Mouse (Mus musculus) midbrain, embryonic 16.5 days (tissue): ENCODE data around the gene Ss18l1. TPM values are rescaled to one million over a fixed set of nuclear protein-coding genes. Genes with fewer than 3 reads are reported as not detected.

ENCODE experiments used
- ATAC-seq: fragments of 200-750 bp; cut with Nextera tagmentation; 2 replicates; pipeline ENCODE4 v1.8.0; 2017; ENCODE audit warnings: moderate TSS enrichment
- H3K27ac ChIP-seq: fragments of 300-500 bp; sonication (generic); 2 replicates; pipeline ENCODE4 v1.5.1; 2014; ENCODE audit warnings: mild to moderate bottlenecking, low read length, mixed read lengths
- H3K27me3 ChIP-seq: fragments of 300-500 bp; sonication (generic); 2 replicates; pipeline ENCODE4 v1.6.1; 2014; ENCODE audit warnings: low read depth, low read length, mixed read lengths; ENCODE audit not compliant: control insufficient read depth, insufficient read depth
- H3K36me3 ChIP-seq: fragments of 300-500 bp; sonication (generic); 2 replicates; pipeline ENCODE4 v1.6.1; 2014; ENCODE audit warnings: mild to moderate bottlenecking, low read length, moderate library complexity, mixed read lengths; ENCODE audit not compliant: control insufficient read depth, insufficient read depth
- H3K4me1 ChIP-seq: fragments of 300-500 bp; sonication (generic); 2 replicates; pipeline ENCODE4 v1.6.1; 2014; ENCODE audit warnings: mild to moderate bottlenecking, low read length, mixed read lengths; ENCODE audit not compliant: control insufficient read depth, insufficient read depth
- H3K4me2 ChIP-seq: fragments of 300-500 bp; sonication (generic); 2 replicates; pipeline ENCODE4 v1.6.1; 2014; ENCODE audit warnings: mild to moderate bottlenecking, low read length, mixed read lengths
- H3K4me3 ChIP-seq: fragments of 300-500 bp; sonication (generic); 2 replicates; pipeline ENCODE4 v1.5.1; 2014; ENCODE audit warnings: low read depth, mild to moderate bottlenecking, low read length, moderate library complexity, mixed read lengths
- H3K9ac ChIP-seq: fragments of 300-500 bp; sonication (generic); 2 replicates; pipeline ENCODE4 v1.6.1; 2014; ENCODE audit warnings: low read depth, low read length, mixed read lengths
- H3K9me3 ChIP-seq: fragments of 300-500 bp; sonication (generic); replicated peaks from 2 replicates; pipeline ENCODE4 v1.6.1; 2014; ENCODE audit warnings: mild to moderate bottlenecking, low read length, mixed read lengths; ENCODE audit not compliant: control insufficient read depth, poor library complexity, severe bottlenecking
- WGBS: fragments of 180-500 bp; shearing (Covaris S2); extraction: QIAGEN DNeasy Blood & Tissue Kit; methylation state at CpG from one replicate; pipeline ENCODE4 v1.1.7; 2014; 5-methylcytosine and 5-hydroxymethylcytosine counted together
- polyA plus RNA-seq: library from polyadenylated mRNA; unstranded; fragments of >200 nt; fragmentation: Nextera tagmentation; extraction: Ambion mirVana; gene quantifications from 2 replicates; pipeline ENCODE4 v1.2.1, GENCODE M21; 2015

Ss18l1 gene
- polyA plus RNA-seq, 1 experiment from 2014 or later, result 70.4 TPM

DNA sequence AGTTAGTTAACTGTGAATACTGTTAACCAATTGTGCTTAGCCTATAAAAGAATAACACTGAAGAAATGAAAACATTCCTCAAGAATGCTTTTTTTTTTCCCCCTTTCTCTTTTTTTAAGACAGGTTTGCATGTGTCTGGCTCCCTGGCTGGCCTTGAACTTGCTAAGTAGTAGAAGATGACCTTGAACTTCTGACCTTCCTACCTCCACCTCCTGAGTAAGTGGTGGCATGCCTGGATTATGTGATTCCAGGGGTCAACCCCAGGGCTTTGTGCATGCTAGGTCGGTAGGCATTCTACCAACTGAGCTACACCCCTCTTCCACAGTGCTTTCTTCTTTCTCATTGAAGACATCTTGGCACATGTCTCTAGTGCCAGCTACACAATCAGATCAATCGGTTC lies 29.4 kb downstream of the Ss18l1 start:
- Histone ChIP-seq H3K4me1 (peaks cover 16% of the 10 kb centered on the region), H3K4me3 (no peak overlapping the region), H3K9ac (no peak overlapping the region), H3K36me3 (no peaks in the 10 kb centered on the region), H3K27me3 (no peaks in the 10 kb centered on the region), H3K27ac (no peak overlapping the region), H3K9me3 (no peaks in the 10 kb centered on the region), H3K4me2 (no peak overlapping the region; the same call in 1 of the 2 replicates)
- 80% methylated on average over 2 of the region's 2 CpGs for whole genome bisulfite sequencing
- no peak for ATAC-seq

DNA sequence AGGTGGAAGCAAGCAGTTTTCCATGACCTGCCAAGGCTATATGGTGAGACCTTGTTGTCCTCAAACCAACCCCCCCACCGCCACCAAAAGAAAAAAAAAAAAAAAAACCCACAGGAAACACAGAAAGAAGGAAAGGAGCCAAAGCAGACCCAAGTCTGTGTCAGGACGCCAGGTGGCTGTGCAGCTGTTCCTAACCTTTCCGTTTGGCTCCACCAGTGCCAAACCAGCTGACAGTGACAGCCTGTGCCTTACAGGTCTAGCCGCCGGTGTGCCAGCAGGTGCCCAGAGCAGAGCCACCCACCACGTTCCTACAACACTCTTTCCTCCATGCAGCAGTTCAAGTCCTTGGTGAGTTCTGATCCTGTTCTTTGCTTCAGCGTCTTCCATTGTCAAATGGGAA lies 30.6 kb downstream of the Ss18l1 start:
- Histone ChIP-seq H3K27ac (no peak overlapping the region), H3K36me3 (no peaks in the 10 kb centered on the region), H3K4me2 (no peak overlapping the region), H3K4me3 (no peak overlapping the region), H3K9ac (no peak overlapping the region), H3K4me1 (peaks cover 16% of the 10 kb centered on the region), H3K9me3 (no peaks in the 10 kb centered on the region), H3K27me3 (no peaks in the 10 kb centered on the region)
- 87% methylated on average over 7 of the region's 7 CpGs for WGBS
- ATAC-seq, result no peak

DNA sequence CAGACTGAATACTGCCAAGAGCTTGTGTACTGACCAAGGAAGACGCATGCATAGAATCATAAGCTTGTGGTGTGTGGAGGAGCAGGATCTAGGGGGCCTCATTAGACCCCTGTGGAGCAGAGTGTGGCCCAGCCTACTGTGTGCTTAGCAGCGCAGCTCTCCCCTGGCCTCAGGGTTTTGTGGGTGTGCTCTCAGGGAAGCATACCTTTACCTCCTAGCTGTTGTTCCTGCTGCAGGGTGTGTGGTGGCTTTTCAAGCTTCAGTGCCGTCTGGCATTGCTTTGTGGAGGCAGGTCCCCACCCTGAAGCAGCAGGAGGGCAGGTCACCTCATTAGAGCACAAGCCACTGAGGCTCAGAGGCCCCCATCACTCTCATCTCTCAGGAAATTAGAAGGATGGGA lies 35.3 kb downstream of the Ss18l1 start:
- Histone ChIP-seq H3K27me3 (no peaks in the 10 kb centered on the region), H3K4me1 (no peaks in the 10 kb centered on the region), H3K9ac (no peak overlapping the region), H3K27ac (no peak overlapping the region), H3K4me2 (no peak overlapping the region), H3K4me3 (no peak overlapping the region), H3K36me3 (0 out of 2 replicates have a peak, but pooled peaks cover 6% of the 10 kb centered on the region), H3K9me3 (no peaks in the 10 kb centered on the region)
- ATAC-seq, result no peak
- WGBS, result 73% methylated on average over 3 of the region's 3 CpGs

DNA sequence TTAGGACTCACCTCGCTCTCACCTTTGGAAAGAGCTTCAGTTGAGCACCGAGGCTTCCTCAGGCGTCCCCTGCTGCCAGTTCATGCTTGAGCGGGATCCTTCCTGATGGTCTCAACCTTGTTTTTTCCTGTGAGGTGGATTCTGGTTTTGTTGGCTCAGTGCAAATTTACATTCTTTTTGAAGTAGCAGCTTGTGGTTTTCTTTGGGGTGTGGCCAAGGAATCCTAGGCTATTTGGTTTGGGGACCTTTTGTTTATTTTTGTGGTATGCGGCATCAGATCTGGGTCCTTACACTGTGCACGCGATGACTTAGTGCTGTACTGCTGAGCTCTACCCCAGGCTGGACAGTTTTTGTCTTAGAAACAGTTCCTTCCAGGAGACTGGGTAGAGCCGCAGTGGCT lies 38.4 kb downstream of the Ss18l1 start:
- no peak overlapping the region for H3K4me3 ChIP-seq
- no peak for ATAC-seq
- peaks cover 15% of the 10 kb centered on the region for H3K36me3 ChIP-seq
- H3K27ac ChIP-seq, result no peak overlapping the region
- H3K27me3 ChIP-seq, result no peaks in the 10 kb centered on the region
- H3K4me2 ChIP-seq, result no peak overlapping the region
- 95% methylated on average over 8 of the region's 8 CpGs for WGBS
- H3K9ac ChIP-seq, result no peak overlapping the region
- no peaks in the 10 kb centered on the region for H3K9me3 ChIP-seq
- no peaks in the 10 kb centered on the region for H3K4me1 ChIP-seq

DNA sequence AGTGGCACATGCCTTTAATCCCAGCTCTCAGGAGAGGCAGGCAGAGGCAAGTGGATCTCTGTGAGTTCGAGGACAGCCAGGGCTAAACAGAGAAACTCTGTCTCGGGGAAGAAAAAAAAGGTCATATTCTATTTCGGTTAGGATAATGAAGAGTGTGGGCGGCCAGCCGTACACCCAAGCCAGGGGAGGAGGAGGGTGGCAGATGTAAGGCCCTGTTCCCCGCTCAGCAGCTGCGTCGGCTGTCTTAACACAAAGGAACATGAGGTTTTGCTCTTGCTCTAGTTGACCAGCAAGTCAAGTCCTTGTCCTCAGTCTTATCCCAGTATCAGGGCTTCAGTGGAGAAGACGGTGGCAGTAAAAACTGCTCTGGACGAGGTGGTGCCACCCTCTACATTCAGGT lies 40.8 kb downstream of the Ss18l1 start:
- Histone ChIP-seq H3K27ac (no peak overlapping the region), H3K9me3 (no peaks in the 10 kb centered on the region), H3K4me1 (no peaks in the 10 kb centered on the region), H3K9ac (no peak overlapping the region), H3K4me3 (no peak overlapping the region), H3K27me3 (no peaks in the 10 kb centered on the region), H3K36me3 (peaks cover 18% of the 10 kb centered on the region), H3K4me2 (no peak overlapping the region)
- WGBS, result 90% methylated on average over 10 of the region's 10 CpGs
- ATAC-seq, result no peak

DNA sequence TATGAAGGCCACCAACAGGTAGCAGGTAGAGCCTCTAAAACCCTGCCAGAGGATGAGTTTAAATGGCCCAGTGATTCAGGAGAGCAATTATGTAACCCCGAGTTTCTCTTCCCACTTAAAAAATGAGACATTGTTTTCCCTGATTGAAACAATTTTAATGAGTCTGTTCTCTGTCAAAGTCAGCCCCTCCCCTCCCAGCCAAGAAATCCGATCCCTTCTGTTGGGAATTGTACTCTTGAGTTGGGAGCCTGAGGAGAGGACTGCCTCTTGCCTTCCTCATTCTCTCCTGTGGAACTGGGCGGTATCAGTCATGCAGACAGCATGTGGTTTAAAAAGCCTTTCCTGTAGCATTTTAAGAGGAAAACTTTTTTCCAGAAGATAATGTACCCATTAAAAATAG lies 42.3 kb downstream of the Ss18l1 start:
- H3K9ac ChIP-seq, result no peak overlapping the region
- H3K4me2 ChIP-seq, result no peak overlapping the region
- no peak overlapping the region for H3K4me3 ChIP-seq
- H3K4me1 ChIP-seq, result no peaks in the 10 kb centered on the region
- no peaks in the 10 kb centered on the region for H3K27me3 ChIP-seq
- no peaks in the 10 kb centered on the region for H3K9me3 ChIP-seq
- no peak overlapping the region for H3K27ac ChIP-seq
- H3K36me3 ChIP-seq, result peaks cover 16% of the 10 kb centered on the region
- WGBS, result 51% methylated on average over 3 of the region's 3 CpGs
- no peak for ATAC-seq

DNA sequence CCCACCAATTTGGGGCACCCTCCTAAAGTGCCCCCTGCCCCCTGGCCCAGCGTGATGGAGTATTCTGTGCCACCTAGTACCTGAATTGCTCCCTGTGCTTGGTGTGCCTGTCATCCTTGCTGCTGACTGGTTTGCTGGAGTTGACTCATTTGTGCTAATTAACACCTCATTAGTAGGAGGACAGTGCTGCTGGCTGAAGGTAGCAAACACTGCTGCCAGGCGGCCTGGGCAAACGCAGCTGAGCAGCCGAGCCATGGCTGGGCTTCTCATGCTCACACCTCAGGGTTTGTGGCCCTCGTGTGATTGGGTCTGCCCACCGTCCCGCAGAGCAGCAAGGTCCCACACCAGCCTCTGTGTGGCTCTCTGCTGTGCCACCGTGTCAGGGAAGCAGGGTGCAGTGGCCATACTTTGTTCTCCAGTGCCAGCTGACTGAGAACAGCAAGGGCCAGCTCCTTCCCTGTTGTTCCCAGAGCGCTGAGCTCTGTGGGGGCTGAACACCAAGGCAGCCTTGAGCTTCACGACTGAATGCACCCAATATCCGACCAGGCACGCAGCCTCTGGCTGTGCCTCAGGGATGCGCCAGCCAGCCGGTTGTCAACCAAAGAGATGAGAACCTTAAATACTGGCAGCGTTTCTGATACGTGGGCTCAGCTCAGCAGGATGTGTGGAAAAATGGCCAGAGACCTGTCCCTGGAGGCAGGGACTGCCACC lies 43.8 kb downstream of the Ss18l1 start:
- H3K27me3 ChIP-seq, result no peaks in the 10 kb centered on the region
- H3K36me3 ChIP-seq, result peaks cover 12% of the 10 kb centered on the region
- H3K4me1 ChIP-seq, result no peaks in the 10 kb centered on the region
- no peak overlapping the region for H3K4me3 ChIP-seq
- no peaks in the 10 kb centered on the region for H3K9me3 ChIP-seq
- H3K4me2 ChIP-seq, result no peak overlapping the region
- no peak for ATAC-seq
- WGBS, result 70% methylated on average over 16 of the region's 16 CpGs
- H3K9ac ChIP-seq, result no peak overlapping the region
- no peak overlapping the region for H3K27ac ChIP-seq

DNA sequence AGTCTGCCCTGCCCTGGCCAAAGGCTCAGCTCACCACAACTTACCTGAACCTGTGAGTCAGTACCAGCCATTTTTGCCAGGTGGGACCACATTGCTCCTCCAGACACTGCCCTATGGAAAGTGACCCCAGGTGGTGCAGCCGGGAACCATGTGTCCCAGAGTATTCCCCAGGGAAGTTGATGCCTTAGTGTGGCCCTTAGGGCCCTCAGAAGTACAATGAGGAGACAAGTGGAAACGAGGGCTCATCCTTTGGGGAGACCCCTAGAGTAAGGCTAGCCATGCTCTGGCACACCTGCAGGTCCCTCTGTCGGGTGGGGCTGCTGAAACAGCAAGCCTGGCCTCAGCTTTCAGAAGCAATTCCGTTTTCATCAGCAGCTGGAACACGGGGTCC lies 44.3 kb downstream of the Ss18l1 start:
- Histone ChIP-seq H3K9ac (no peak overlapping the region), H3K27ac (no peak overlapping the region), H3K4me2 (no peak overlapping the region), H3K9me3 (no peaks in the 10 kb centered on the region), H3K4me1 (no peaks in the 10 kb centered on the region), H3K36me3 (peaks cover 12% of the 10 kb centered on the region), H3K27me3 (no peaks in the 10 kb centered on the region), H3K4me3 (no peak overlapping the region)
- WGBS, result 86% methylated on average over 5 of the region's 5 CpGs
- ATAC-seq, result no peak

DNA sequence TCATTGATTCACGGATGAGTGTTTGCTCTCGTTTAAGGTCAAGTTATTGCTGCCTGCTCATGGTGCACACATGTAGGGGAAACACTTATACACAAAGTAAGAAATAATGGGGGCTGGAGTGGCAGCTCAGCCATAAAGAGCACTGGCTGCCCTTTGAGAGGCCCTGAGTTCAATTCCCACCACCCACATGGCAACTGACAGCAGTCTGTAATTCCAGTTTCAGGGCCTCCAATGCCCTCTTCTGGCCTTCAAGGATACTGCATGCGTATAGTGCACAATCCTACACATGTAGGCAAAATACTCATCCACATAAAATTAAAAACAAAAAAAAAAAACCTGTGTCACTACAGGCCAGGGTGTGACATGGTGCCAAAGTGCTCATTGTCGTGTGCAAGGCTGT lies 45.2 kb downstream of the Ss18l1 start:
- H3K9ac ChIP-seq, result no peak overlapping the region
- no peak overlapping the region for H3K27ac ChIP-seq
- no peak overlapping the region for H3K4me3 ChIP-seq
- H3K36me3 ChIP-seq, result peaks cover 12% of the 10 kb centered on the region
- H3K4me1 ChIP-seq, result no peaks in the 10 kb centered on the region
- ATAC-seq, result no peak
- H3K9me3 ChIP-seq, result no peaks in the 10 kb centered on the region
- 89% methylated on average over 4 of the region's 4 CpGs for WGBS
- H3K4me2 ChIP-seq, result no peak overlapping the region
- H3K27me3 ChIP-seq, result no peaks in the 10 kb centered on the region
